Mouse (Mus musculus): Measurements from ENCODE around the gene Wipf1.
"Not testable (repeated sequence)": the region's sequence is repeated elsewhere in the genome, so short reads cannot be mapped to it uniquely, and the experiment has no call there.

- TF ChIP-seq MYOD1 (IDR thresholded peaks at IDR 0.05; ENCODE audit: control insufficient read depth, insufficient read length, low read depth); CTCF (IDR thresholded peaks at IDR 0.05; ENCODE audit: control insufficient read depth, insufficient read depth, insufficient read length); MAX (IDR thresholded peaks at IDR 0.05): not testable (repeated sequence)
These were observed 27.5 kb upstream of the Wipf1 start for GRCm38 (mm10) chr2:73557061-73557460.

Data from C2C12 (cell line).